Mouse (Mus musculus) CH12.LX (cell line): ENCODE measurements around the gene Rabl3. TPM values are rescaled to one million over a fixed set of nuclear protein-coding genes. Genes with fewer than 3 reads are reported as not detected.

ENCODE experiments used
- DNase-seq: peaks from one replicate; pipeline ENCODE4 v3.0.0-alpha.2; 2013; ENCODE audit errors: extremely low read depth
- H3K27ac ChIP-seq: 2 replicates; pipeline ENCODE4 v1.5.1; 2012; ENCODE audit warnings: low read depth, mild to moderate bottlenecking, control low read depth, moderate library complexity; ENCODE audit not compliant: insufficient read depth
- H3K27me3 ChIP-seq: replicated peaks from 2 replicates; pipeline ENCODE3; 2012; ENCODE audit warnings: inconsistent platforms
- H3K36me3 ChIP-seq, 2 experiments: replicated peaks in 1 of 2; 2 replicates each; pipeline versions ENCODE3 to v1.6.1; 2012; ENCODE audit warnings: inconsistent platforms in 1 of 2, low read length in 1 of 2, mild to moderate bottlenecking in 1 of 2, mixed read lengths in 1 of 2, moderate library complexity in 1 of 2; ENCODE audit not compliant: control insufficient read depth in 1 of 2, insufficient read depth in 1 of 2
- H3K4me1 ChIP-seq, 2 experiments: 2 replicates each; pipeline ENCODE4 v1.6.1; 2012; ENCODE audit warnings: inconsistent platforms in 1 of 2, moderate library complexity in 1 of 2; ENCODE audit not compliant: insufficient read depth in 2 of 2, control insufficient read depth in 1 of 2
- H3K4me2 ChIP-seq: 2 replicates; pipeline ENCODE4 v1.6.1; 2012; ENCODE audit warnings: low read depth, mild to moderate bottlenecking, control low read depth; ENCODE audit not compliant: poor library complexity, insufficient read depth, severe bottlenecking
- H3K4me3 ChIP-seq, 3 experiments: fragments of 150-350 bp in 1 of 3; sonication (generic) in 1 of 3; replicated peaks in 1 of 3; 2 replicates each; pipeline versions ENCODE3 to v1.5.1; 2011 to 2012; ENCODE audit warnings: low read depth in 2 of 3, low read length in 2 of 3, mild to moderate bottlenecking in 2 of 3, moderate library complexity in 2 of 3, control low read depth in 1 of 3, improper control_type of control experiment in 1 of 3, inconsistent platforms in 1 of 3, mixed read lengths in 1 of 3; ENCODE audit not compliant: poor library complexity in 1 of 3
- H3K79me2 ChIP-seq: replicated peaks from 2 replicates; pipeline ENCODE4 v1.6.1; 2012; ENCODE audit warnings: mild to moderate bottlenecking, moderate library complexity; ENCODE audit not compliant: control insufficient read depth, poor library complexity, insufficient read depth, severe bottlenecking; ENCODE audit errors: extremely low read depth
- H3K9ac ChIP-seq: 2 replicates; pipeline ENCODE4 v1.6.1; 2012; ENCODE audit warnings: low read depth, mild to moderate bottlenecking, control low read depth, moderate library complexity; ENCODE audit not compliant: insufficient read depth
- H3K9me3 ChIP-seq: replicated peaks from 2 replicates; pipeline ENCODE3; 2012; ENCODE audit warnings: low read length, inconsistent platforms, mixed read lengths
- CTCF ChIP-seq, 2 experiments: IDR thresholded peaks in 1 of 2; conservative IDR thresholded peaks in 1 of 2; 2 replicates each; pipeline ENCODE4 v1.5.1; 2011 to 2012; ENCODE audit warnings: low read depth in 2 of 2, low read length in 2 of 2, improper control_type of control experiment in 1 of 2, inconsistent platforms in 1 of 2, mild to moderate bottlenecking in 1 of 2, moderate library complexity in 1 of 2
- E2F4 ChIP-seq: IDR thresholded peaks from 2 replicates; pipeline ENCODE4 v1.6.1; 2011; ENCODE audit warnings: low read depth, low read length, improper control_type of control experiment; ENCODE audit not compliant: insufficient replicate concordance
- ELF1 ChIP-seq: IDR thresholded peaks from 2 replicates; pipeline ENCODE4 v1.6.1; 2014; ENCODE audit warnings: low read depth, mild to moderate bottlenecking, inconsistent platforms, low read length, improper control_type of control experiment
- ETS1 ChIP-seq: conservative IDR thresholded peaks from 2 replicates; pipeline ENCODE4 v1.6.1; 2012; ENCODE audit warnings: low read depth, mild to moderate bottlenecking, inconsistent platforms, low read length, improper control_type of control experiment, moderate library complexity
- KAT2A ChIP-seq: IDR thresholded peaks from 2 replicates; pipeline ENCODE4 v1.6.1; 2012; ENCODE audit warnings: low read length, improper control_type of control experiment, inconsistent platforms; ENCODE audit not compliant: insufficient replicate concordance
- MAFK ChIP-seq: IDR thresholded peaks from 2 replicates; pipeline ENCODE4 v1.6.1; 2011; ENCODE audit warnings: low read length, improper control_type of control experiment; ENCODE audit not compliant: insufficient replicate concordance
- MAX ChIP-seq: IDR thresholded peaks from 2 replicates; pipeline ENCODE4 v1.6.1; 2011; ENCODE audit warnings: low read length, improper control_type of control experiment
- MAZ ChIP-seq: IDR thresholded peaks from 2 replicates; pipeline ENCODE4 v1.6.1; 2012; ENCODE audit warnings: low read depth, mild to moderate bottlenecking, inconsistent platforms, low read length, improper control_type of control experiment, moderate library complexity
- MEF2A ChIP-seq: IDR thresholded peaks from 2 replicates; pipeline ENCODE4 v1.6.1; 2014; ENCODE audit warnings: low read depth, mild to moderate bottlenecking, inconsistent platforms, low read length, improper control_type of control experiment, borderline replicate concordance
- MXI1 ChIP-seq: IDR thresholded peaks from 2 replicates; pipeline ENCODE4 v1.6.1; 2011; ENCODE audit warnings: mild to moderate bottlenecking, low read depth, low read length, improper control_type of control experiment
- MYC ChIP-seq: IDR thresholded peaks from 2 replicates; pipeline ENCODE4 v1.6.1; 2011; ENCODE audit warnings: low read depth, mild to moderate bottlenecking, improper control_type of control experiment, low read length
- NELFE ChIP-seq: IDR thresholded peaks from 2 replicates; pipeline ENCODE4 v1.6.1; 2011; ENCODE audit warnings: low read depth, low read length, improper control_type of control experiment
- POLR2AphosphoS2 ChIP-seq: IDR thresholded peaks from 2 replicates; pipeline ENCODE4 v1.6.1; 2011; ENCODE audit warnings: low read depth, low read length, improper control_type of control experiment
- RCOR1 ChIP-seq: conservative IDR thresholded peaks from 2 replicates; pipeline ENCODE4 v1.6.1; 2012; ENCODE audit warnings: low read depth, mild to moderate bottlenecking, inconsistent platforms, low read length, improper control_type of control experiment
- TBP ChIP-seq: conservative IDR thresholded peaks from 2 replicates; pipeline ENCODE4 v1.6.1; 2011; ENCODE audit warnings: low read depth, low read length, improper control_type of control experiment
- TCF12 ChIP-seq: IDR thresholded peaks from 2 replicates; pipeline ENCODE4 v1.6.1; 2014; ENCODE audit warnings: low read depth, mild to moderate bottlenecking, inconsistent platforms, low read length, improper control_type of control experiment
- UBTF ChIP-seq: IDR thresholded peaks from 2 replicates; pipeline ENCODE4 v1.6.1; 2012; ENCODE audit warnings: low read depth, mild to moderate bottlenecking, inconsistent platforms, low read length, improper control_type of control experiment, moderate library complexity
- USF2 ChIP-seq: conservative IDR thresholded peaks from 2 replicates; pipeline ENCODE4 v1.6.1; 2011; ENCODE audit warnings: low read depth, low read length, improper control_type of control experiment
- ZC3H11A ChIP-seq: IDR thresholded peaks from 2 replicates; pipeline ENCODE4 v1.6.1; 2012; ENCODE audit warnings: low read depth, mild to moderate bottlenecking, inconsistent platforms, low read length, improper control_type of control experiment
- ZKSCAN1 ChIP-seq: IDR thresholded peaks from 2 replicates; pipeline ENCODE4 v1.6.1; 2012; ENCODE audit warnings: low read depth, inconsistent platforms, low read length, improper control_type of control experiment, borderline replicate concordance
- ZMIZ1 ChIP-seq: IDR thresholded peaks from 2 replicates; pipeline ENCODE4 v1.6.1; 2012; ENCODE audit warnings: low read depth, mild to moderate bottlenecking, inconsistent platforms, low read length, improper control_type of control experiment
- ZNF384 ChIP-seq: IDR thresholded peaks from 2 replicates; pipeline ENCODE4 v1.6.1; 2012; ENCODE audit warnings: low read depth, low read length, improper control_type of control experiment, inconsistent platforms
- dilution Hi-C: fragments of 300-500 bp; cut with MboI; formaldehyde crosslinking; loops from 2 replicates; pipeline ENCODE4 v1.14.3; 2020; ENCODE audit warnings: low sequenced_read_pairs; ENCODE audit not compliant: extremely low pct_unique_long_range_greater_than_20kb, extremely low pct_ligation_motif_present
- in situ Hi-C: fragments of 300-500 bp; cut with MboI; formaldehyde crosslinking; loops from 3 replicates; pipeline ENCODE4 v1.14.3; 2019; ENCODE audit warnings: low sequenced_read_pairs, low pct_ligation_motif_present, low pct_unique_long_range_greater_than_20kb, mixed read lengths
- polyA plus RNA-seq: library from polyadenylated mRNA; unstranded; fragments of >175 nt; gene quantifications from 2 replicates; pipeline ENCODE4 v1.2.1, GENCODE M21; 2012; ENCODE audit warnings: low read depth; ENCODE audit not compliant: insufficient read length
- total RNA-seq, 2 experiments: library from RNA; depleted of rRNA; stranded (reverse); fragments of 300-350 nt in 1 of 2; fragments of >200 nt in 1 of 2; gene quantifications; 2 replicates each; pipeline ENCODE4 v1.2.3; 2012 to 2014

Rabl3 gene
- total and polyA plus RNA-seq, 3 experiments, result 12.3 to 36.8 (median 19.8) TPM

DNA sequence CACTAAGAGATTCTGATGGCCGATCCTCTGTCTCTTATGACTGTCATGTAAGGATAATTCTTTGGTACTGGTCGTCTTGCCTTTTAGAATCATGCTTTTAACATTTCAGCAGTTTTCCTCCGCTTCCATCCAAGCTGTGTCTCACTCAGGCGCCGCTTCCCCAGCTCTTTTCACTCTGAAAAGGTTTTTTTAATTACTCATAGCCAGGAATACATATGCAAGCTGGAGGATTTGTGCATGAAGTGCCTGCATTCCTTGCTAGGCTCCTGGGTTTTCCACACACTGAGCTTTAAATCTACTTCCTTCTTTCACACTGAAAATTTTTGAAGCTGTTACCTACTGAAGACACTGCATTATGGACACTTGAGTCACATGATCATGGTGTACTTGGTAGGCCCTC is 23.3 kb downstream of the Rabl3 start:
- Histone ChIP-seq H3K9me3 (peaks cover 3% of the 10 kb centered on the region), H3K9ac (no peak overlapping the region), H3K79me2 (no peaks in the 10 kb centered on the region), H3K36me3 (peaks cover 35 to 65% of the 10 kb centered on the region in 2 experiments)
- dilution Hi-C loops, result no loop called here
- DNase-seq, result no peak
- no peak for TF ChIP-seq MAZ
- no peak for TF ChIP-seq RCOR1
- no peak for TF ChIP-seq TBP
- TF ChIP-seq TCF12, result no peak
- no peak for TF ChIP-seq MAFK
- no peak for TF ChIP-seq MXI1
- no peak for TF ChIP-seq NELFE
- TF ChIP-seq ZC3H11A, result no peak
- no peak for TF ChIP-seq MAX
- no peak for TF ChIP-seq POLR2AphosphoS2
- TF ChIP-seq, all 38 proteins: peak for 0
- Histone ChIP-seq H3K27ac (no peak overlapping the region), H3K4me3 (no peak overlapping the region), H3K4me1 (peaks cover 0 to 6% of the 10 kb centered on the region in 2 experiments; a peak in 2 of 4 replicates), H3K4me2 (no peak overlapping the region), H3K27me3 (no peaks in the 10 kb centered on the region)
- in situ Hi-C loops, result no loop called here

DNA sequence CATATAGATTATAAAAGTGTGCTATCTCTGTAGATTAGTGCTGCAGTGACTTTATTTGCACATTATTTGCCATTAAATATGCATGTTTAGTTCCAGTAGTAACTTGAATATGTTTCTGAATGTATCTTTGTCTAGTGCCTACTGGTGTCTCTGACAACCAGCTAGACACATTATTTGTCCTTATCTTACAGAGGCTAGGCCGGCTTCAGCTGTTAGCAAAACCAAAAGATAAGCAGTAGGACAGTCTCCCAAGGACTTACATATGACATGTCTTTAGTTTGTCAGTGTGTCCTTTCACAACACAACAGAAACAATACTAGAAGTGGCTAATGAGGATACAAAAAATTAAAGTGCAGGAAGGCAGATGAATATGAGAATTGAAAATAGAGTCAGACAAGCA is 25.4 kb downstream of the Rabl3 start:
- dilution Hi-C loops, result no loop called here
- H3K9me3 ChIP-seq, result no peaks in the 10 kb centered on the region

More for the DNA sequence above, 25.4 kb downstream of the Rabl3 start:
- no peak for DNase-seq
- no peak overlapping the region for H3K9ac ChIP-seq
- no peak overlapping the region for H3K4me3 ChIP-seq
- no peak overlapping the region for H3K27ac ChIP-seq
- no peaks in the 10 kb centered on the region for H3K27me3 ChIP-seq
- H3K4me2 ChIP-seq, result no peak overlapping the region
- TF ChIP-seq ELF1 (no peak), ETS1 (no peak), E2F4 (no peak), ZNF384 (no peak), ZMIZ1 (no peak), KAT2A (no peak), MEF2A (no peak), USF2 (no peak), CTCF (conservative IDR thresholded peaks at IDR 0.05 in 1 of 2, IDR thresholded peaks at IDR 0.05 in 1 of 2; ENCODE audit: low read depth in 2 of 2, low read length in 2 of 2) (no peak), POLR2AphosphoS2 (no peak), TCF12 (no peak), UBTF (no peak), ZKSCAN1 (no peak), MXI1 (no peak), MYC (no peak), TBP (no peak), MAFK (no peak)
- TF ChIP-seq, all 38 proteins: peak for 0
- peaks cover 0 to 6% of the 10 kb centered on the region in 2 experiments; a peak in 2 of 4 replicates for H3K4me1 ChIP-seq
- peaks cover 38 to 68% of the 10 kb centered on the region in 2 experiments for H3K36me3 ChIP-seq
- in situ Hi-C loops, result no loop called here
- H3K79me2 ChIP-seq, result no peaks in the 10 kb centered on the region
